Mouse (Mus musculus): ENCODE measurements around the gene Wnt7b.

Wnt7b gene

DNA sequence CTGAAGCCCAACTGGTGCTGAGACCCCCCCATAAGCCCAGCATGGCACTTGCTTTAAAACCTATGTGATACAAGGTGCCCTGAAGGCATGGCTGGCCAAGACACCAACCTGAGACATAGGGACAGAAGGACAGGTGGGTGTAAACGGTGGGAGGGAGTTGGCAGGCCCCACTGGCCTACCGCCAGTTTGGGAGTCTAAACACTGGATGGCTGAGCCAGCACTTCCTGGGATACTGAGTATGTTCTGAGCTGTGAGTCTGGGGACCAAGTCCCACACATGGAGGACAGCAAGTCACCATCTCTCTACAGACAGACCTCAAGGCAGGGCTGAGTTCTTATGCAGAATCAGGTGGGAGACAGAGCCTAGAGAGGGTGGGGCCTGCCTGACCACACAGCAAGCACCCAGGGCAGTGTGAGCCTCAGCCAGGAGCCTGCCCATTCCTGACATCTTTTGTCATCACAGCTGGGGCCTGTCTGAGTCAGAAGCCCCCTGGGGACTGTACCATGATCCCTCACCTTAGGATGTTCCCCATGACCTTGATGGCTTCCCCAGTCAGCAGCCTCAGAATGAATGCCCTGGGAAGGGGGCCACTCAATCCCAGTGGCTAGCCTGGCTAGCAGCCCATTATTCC lies 13.0 kb downstream of the Wnt7b start:
- peak in 1 of 2 experiments; percentile 30 for DNase-seq

DNA sequence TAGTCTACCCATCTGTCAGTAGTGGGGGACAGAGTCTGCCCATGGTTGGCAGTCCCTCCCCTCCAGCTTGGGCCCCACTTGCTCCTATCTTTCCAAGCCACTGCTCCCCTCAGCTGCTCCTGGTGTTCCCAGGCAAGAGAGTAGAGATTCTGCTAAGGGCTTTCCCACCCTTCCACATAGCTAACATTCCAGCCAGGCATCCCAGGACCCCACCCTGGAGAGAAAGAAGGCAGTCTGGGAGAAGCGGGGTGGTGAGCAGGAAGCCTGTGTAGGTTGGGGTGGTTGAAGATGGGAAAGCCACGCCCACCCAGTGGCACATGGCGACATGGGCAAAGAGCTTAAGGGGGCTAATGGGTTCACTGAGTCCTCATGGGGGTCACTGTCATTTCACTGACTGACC lies 13.9 kb downstream of the Wnt7b start:
- no peak for DNase-seq

DNA sequence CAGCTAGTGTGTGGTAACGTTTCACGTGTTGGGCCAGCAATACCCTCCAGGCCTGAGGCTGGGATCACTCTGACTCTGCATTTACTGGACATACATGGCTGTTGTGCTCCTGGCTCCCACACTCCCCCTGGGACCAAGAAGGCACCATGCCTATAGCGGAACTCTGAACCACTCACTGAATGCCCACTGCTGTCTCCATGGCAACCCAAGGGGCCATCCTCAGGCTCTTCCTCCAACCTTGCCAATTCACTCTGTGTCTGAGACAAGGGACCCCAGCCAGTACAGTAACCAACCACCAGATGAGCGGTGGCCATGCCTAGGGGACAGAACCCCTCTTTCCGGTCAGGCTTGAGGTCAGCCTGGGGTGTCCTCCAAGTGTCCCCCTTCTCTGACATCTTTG lies 17.3 kb downstream of the Wnt7b start:
- DNase-seq: no peak

DNA sequence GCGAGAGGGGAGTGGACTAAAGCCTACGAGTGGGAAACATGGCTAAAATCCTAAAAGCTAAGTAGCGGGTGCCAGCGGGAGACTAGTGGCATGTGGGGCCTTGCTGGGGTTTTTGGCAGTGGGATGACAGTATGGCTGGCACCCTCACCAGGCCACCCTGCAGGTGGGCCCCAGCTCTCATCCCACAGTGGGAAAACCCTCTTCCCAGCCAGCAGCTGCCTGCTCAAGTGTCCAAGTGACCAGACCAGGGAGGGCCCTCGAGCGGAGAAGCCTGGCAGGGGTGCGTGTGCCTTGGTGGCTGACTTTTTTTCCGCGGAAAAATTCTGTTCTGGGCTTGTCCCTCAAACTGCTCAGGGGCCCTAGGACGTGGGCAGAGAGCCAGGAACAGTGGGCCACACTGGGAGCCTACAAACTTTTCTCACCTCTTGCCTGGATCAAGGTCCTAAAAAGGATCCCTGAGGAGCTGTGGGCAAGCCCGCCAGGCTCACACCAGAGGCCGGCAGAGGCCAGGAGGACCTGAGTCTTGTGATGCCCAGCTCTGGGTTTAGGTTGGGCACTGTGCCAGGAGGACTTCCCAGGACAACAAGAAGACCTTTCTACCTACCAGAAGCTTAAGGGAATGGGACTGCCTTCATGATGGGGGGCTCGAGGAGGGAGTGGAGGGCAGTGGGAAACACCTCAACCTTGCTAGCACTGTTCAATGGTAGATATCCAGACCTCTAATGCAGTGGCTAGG lies 18.1 kb downstream of the Wnt7b start:
- DNase-seq: no peak

DNA sequence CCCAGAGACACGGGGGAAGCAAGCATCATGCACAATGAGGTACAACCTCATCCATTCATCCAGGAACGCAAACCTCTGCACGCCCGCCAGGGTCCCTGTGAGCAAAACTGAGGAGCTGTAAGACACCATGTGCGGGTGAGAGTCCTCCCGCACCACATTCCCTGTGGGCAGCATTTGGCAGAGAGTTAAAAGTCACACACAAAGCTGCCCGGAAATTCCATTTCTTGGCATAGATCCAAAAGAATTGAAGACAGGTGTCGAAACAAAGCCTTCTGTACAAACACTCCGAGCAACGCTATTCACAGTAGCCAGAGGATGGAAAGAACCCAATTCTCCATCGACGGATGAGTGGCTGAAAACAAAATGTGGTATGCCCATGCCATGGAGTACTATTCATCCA lies 20.3 kb downstream of the Wnt7b start:
- DNase-seq: no peak

DNA sequence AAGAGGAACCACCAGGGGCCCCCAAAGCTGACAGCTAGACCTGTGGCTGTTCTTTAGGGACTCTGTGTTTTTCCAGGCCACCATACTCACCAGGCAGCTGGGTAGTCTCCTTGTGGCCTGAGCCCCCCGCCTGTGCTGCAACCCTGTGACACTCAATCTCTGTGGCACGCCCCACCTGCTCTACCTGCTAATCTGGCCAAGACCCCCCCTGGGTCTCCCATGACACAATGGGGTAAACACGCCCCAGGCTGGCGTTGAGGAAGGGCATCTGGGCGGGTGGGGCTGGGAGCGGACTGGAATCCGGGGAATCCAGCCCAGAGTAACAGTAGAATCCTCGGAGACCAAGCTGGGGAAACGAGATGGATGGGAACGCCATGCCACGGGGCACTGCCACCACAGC lies 21.4 kb downstream of the Wnt7b start:
- no peak for DNase-seq

DNA sequence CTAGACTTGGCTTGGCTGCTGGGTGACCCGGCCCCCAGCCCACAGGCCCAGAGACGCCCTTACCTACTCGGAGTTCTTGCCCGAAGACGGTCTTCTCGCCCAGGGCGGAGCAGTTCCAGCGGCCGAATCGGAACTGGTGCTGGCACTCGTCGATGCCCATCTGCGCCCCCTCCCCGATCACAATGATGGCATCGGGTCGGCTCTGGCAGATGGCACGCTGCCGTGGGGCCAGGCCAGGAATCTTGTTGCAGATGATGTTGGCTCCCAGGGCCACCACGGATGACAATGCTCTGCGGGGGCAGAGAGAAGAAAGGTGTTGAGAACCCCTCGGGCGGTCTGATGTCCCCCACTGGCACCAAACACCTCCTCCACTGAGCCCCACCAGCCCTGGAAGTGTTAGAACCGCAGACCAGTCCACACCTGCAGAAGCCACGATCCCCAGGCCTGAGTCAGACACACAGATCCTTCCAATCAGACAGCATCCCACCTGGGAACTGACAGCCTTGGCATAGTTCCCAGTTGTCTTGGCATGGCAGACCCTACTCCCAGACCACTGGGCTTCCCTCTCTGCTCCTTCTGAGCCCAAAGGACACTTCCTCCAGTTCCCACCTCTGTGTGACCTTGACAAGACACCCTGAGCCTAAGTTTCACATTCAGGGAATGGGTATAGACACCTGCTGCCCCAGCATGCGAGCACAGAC lies 23.3 kb downstream of the Wnt7b start:
- DNase-seq: no peak

DNA sequence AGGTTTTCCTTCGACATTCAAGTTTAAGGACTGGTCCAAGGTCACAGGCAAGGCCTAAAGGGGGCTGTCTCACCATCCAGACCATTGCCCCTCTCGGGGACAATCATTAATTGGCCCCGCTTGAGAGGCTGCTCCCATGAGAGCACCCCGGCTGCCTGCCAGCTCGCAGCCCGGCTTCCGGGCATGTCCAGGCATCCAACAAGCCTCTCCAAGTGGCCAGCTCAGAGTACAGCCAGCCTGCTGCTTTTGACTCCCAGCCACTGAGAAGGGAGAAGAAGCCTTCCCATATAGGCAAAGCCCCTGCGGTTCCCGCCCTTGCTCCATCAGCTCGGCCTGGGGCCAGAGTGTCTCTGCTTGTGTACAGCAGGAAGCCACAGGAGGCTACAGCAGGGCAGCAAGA lies 26.5 kb downstream of the Wnt7b start:
- DNase-seq: peak; percentile 59 to 70

DNA sequence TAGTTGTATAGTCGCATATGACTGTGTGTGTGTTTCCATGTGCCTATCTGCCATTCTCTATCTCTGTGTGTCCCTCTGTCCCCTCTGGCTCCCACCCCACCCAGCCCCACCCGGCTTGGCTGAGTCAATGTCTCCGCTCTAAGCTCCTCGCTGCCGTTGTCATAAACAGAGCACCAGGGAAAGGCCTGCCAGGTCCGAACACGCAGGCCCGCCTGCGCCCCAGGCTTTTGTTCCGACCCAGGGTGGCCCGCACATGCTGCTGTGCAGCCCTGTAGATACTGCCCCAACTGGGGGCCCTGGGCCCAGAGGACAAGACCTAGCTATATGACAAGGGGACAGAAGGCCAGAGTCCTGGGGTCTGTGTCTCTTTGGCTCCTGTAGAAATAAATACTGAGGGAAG lies 28.9 kb downstream of the Wnt7b start:
- no peak for DNase-seq

DNA sequence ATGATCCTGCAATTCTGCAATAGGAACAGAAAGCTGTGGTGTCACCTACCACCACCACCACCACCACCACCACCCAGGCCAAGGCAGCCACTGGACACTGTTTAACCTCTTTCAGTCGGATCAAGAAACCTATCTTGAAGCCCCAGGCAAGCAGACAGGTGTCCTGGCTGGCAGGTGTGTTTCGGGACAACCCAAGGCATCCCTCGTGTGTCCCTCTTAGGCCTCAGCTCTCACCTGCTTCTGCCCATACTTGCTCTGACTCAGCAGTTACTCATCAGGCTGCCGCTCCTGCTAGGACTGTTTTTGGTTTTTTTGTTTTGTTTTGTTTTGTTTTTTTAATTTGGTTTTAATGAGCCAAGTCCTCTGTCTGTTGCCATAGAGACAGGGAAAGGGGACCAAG lies 35.8 kb downstream of the Wnt7b start:
- no peak for DNase-seq

DNA sequence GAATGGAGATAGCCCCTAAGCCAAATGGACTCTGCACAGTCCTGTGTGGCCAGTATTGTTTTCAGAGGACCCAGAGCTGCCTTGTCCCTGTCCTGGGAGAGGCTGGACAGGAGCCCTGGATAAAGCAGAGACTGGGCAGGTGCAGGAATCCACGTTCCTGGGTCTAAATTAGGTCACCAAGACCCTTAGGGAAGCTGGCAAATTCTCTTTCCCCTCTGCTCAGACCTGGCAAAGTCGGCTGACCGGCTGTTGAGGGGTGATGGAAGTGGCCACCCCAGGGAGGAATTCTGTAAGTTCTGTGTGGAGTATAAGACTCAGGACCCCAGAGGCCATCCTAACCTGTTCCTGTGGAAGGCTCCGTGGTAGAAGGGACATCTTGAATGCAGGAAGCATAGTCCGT lies 36.9 kb downstream of the Wnt7b start:
- no peak for DNase-seq

DNA sequence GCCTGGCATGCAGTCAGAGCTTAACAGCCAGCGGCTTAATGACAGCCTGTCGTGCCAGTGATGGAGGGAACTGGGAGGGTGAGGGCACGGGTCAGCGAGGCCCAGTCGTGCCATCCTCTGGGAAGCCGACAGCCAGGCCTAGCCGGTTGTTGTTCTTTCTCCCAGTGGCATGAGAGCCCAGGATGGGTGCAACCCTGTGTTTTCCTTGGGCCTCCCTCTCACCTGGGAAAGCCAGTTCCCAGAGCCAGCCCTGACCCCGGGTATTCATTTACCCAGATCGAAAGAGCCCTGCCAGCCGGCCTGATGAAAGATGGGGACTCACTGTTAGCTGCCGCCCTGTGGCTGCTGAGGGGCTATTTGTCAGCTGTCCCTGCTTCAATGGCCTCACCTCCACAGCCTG lies 44.1 kb downstream of the Wnt7b start:
- peak; percentile 54 to 76 for DNase-seq

DNA sequence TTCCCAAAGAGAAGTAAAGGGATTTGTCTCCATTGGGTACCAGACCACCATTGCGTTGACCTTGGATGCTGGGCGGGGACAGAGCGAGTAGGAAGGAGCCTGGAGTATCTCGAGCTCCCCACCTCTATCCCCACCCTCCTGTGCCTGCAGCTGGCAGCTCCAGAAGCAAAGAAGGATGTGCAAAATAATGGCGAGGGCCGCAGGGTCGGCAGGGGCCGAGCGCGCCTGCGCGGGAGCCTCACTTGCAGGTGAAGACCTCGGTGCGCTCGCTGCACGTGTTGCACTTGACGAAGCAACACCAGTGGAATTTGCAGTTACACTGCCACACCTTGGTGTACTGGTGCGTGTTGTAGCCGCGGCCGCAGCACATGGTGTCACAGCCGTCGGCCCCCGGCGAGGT lies 45.1 kb downstream of the Wnt7b start:
- DNase-seq: no peak

DNA sequence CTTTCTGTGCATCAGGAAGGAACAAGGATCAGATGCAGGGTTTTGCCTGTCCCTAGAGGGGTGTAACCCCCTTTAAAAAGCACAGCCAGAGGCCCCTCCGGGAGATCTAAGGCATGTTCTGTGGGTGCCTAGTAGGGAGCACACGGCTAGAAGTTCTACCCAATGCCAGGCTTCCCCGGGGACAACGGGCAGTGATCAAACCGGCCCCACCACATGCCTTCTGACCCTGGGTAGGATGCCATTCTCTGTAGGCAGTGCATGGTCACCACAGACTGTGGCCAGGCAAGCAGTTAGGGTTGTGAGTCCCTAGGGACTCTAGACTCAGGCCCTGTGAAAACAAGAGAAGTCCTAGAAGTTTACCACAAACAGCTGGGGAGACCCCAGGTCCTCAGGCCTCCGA lies 47.6 kb downstream of the Wnt7b start:
- no peak for DNase-seq

DNA sequence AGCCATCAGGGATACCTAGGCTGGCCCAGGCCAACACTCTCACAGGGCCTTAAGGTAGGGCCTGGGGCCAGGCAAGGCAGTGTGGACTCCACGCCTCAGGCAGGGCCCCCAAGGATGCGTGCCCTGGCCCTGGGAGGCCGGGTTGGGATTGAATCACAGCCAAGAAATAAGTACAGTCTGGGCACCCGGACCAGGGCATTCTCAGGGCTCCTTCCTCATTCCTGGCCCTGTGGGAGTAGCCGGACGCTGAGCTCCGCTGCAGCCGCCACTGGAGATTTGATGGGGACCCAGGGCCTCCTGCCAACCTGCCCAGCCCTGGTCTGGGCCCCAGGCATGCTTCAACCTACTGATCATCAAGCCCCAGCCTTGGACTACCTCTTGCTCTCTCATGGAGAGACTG lies 48.1 kb downstream of the Wnt7b start:
- peak; percentile 52 to 71 for DNase-seq

DNA sequence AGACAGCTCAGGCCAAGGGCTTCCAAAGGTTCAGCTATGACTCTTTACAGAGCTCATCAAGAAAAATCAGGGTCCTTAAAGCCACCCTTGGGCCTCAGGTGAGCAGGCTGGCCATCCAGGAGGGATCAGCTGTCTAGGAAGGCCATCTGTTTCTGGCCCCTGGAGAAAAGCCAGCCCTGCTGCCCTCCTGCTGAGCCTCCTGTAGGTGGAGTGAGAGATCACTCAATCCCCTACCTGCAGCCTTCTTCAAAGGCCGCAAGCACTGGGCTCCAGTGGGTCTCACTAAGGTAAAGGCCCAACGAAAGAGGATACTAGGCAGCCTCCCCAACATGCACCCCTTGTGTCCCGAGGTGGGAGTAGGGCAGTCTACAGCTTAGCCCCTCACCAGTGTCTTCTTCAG lies 50.2 kb downstream of the Wnt7b start:
- no peak for DNase-seq

DNA sequence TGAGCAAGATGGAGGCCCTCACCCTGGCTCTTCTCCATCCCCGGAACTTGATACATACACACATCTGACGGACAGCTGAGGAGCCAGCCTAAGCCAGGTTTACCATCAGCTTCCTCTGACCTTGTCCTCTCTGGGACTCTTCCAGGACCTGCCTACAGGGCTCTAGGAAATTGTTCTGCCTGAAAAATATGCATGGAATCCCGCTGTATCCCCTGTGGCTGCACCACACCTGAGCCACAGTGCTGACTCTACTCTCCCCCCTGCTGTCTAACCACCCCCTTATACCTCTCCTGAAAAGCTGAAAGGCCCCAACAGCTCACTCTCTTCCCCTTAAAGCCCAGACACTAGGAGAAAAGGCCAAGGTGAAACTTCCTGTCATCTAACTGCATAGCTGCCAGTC lies 52.4 kb downstream of the Wnt7b start:
- no peak for DNase-seq

DNA sequence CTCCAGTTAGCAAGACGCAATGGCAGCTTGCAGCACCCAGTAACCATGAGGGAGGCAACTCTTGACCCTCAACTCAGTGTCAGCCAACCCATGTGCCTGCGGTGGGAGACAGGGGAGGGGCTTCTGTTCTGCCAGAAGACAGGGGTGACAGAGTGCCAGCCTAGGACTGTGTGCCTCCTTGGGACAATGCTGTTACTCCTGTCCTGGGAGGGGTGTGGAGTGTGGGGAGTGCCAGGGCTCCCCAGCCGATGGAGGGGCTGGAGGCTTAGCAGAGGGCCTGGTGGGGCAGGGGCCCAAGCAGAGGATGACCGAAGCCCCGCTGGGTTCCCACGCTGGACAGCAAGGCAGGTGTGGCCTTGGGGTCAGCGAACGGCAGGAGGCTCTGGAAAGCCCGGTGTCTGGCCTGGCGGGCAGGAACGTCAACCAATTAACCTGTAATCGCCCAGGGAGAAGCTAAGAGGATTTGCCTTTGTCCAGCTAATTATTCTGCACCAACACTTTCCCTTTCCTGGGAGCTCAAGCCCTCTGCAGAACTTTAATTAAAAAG lies 57.8 kb downstream of the Wnt7b start:
- no peak for DNase-seq

DNA sequence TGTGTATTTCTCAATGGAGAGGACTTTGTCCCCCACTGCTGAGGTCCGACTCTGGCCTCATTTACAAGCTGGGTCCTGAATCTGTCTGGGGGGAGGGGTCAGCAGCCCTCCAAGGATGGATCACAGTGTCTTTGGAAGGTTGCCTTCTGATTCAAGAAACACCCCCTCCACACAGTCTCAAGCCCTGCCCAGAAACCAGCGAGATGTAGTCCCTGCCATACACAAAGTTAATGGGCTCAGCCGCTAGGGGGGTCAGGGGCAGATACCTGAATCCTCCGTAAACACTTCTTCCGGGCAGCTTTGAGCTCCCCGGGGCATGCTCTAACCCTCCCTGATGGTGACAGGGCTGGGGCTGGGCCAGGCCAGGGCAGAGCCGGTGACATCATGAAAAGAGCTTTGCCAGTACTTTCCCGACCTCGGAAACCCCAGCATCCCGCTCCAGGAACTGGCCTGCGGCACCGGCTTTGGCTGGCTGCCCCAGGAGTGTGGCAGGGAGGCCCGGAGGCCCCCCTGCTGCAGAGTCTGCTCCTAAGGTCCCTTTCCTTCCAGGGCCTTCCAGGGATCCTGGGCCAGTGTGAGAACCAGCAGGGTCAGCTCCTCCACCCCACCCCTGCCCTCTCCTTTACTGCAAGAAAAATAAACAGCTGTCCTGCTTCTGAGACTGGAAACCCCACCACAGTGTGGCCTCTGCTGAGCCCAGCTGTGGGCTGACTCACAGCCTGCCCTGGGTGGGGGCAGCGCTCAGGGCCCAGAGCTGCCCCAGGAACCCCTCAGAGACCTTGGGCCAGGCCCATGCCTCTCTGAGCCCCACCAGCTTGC lies 58.9 kb downstream of the Wnt7b start:
- DNase-seq: peak; percentile 62 to 69

DNA sequence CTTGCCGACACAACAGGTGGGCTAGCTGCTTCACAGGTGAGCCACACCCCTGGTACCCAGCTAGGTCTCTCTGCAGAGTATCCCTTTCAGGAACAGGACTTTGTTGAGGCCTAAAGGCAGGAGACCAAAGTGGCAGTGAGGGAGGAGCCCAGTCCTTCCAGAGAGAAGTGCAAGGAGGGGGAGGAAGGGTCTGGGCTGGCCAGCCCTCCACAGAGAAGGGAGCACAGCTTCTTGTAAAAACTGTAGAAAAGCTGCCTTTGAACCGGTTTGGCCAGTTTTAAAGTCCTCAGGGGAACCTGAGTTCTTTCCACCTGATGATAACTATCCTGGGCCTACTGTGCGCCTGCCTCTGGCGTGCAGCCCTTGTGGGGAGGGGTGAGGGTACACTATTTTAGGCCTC lies 62.8 kb downstream of the Wnt7b start:
- no peak for DNase-seq

DNA sequence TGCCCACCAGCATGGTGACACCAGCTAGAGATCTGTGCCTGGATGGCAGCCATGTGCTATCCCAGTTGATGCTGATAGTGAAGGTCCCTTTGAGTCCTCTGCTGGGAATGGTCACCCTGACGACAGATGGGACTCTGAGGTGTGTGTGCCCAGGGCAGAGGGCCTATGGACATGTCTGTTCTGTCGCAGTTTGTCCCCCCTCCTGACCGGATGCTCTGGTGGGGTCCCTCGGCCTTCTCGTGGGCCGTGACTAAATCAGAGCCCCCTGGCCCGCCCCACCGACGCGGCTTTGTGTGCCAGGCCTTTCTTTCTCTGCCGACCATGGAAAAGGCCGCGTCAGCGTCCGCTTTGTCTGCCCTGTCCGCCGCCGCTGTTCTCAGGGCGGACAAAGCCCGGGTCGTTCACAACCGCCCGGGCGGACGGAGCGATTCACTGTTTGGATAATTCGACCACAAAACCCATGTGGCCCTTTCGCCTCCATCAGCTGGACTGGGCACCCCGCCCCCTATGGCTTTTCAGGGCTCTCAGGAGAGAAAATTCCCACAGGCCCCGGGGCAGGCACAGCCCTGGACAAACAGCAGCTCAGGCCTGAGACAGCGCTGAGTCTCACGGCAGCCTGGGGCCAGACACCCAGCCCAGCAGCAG lies 74.8 kb downstream of the Wnt7b start:
- DNase-seq: no peak

DNA sequence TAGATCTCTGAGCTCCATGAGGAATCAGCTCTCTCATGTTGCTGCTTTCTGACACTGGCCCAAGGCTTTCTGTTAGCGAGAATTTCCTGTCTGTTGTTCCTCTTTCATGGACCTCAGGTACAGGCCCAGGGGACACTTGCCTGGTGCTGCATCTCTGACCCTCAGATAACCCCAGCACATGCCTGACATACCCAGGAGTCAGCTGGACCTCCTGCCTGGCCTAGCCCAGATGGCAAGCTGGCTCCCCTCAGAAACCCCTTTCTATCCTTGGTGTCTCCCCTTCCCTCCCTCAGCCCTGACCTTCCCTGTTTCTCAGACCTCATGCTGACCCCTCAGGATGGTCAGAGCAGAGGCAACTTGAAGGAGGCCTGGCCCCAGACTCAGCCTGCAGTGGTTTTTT lies 75.6 kb downstream of the Wnt7b start:
- DNase-seq: no peak
